Mouse (Mus musculus) thymus, postnatal 14 days (tissue): Measurements from ENCODE around the gene Parp8.

Experiments
- DNase-seq: peaks from one replicate; pipeline ENCODE4 v3.0.0; 2021

Parp8 gene

DNA sequence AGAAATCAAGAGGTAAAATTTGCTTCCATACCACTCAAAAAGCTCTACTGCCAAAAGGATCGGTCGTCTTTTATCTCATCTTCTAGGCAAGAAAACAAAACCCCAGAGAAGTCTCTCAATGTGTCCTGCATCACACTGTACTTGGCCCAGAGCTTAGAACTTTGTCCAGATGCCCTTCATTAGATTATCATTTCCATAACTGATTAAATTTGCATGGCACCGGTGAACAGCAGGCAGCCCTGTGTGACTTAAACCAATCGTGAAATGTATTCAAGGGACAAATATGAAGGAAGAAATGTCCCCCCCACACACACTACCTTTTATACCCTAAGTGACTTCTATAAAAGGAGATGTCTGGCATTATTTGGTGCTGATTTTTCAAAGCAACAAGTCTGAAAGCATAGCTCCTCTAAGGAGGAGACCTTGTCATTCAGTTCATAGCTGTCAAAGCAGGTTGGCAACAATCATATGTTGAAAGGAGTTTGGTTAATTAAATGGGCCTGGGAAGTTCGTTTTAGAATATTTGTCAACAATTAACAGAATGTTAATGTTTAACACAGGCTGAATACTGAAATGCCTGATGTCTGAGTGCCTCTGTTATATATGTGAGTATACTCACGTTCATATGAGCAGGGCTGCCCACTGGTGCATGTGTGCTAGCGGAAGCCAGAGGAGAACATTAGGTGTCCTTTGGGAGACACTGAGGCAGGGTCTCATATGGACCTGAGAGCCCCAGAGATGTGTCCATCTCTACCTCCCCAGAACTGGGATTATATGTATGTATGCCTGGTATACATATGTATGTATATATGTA lies 66.4 kb downstream of the Parp8 start:
- no peak for DNase-seq

DNA sequence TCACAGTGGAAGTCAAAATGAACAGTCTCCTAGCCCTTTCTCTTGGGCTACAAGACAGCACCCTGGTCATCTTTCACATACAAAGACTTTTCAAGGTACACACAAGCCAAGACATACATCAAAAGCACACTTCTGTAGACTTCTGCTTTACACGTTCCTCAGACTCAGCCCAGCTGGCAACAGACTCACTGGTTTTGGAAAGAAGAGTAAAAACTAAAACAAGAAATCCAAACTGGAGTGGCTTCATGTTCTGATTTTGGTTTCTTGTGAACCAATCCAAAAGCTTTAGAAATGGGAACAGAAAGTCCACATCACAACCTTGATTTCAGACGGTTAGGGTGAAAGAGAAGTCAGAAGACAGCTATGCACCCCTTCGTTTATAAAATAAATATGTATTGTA lies 67.8 kb downstream of the Parp8 start:
- DNase-seq, result no peak

DNA sequence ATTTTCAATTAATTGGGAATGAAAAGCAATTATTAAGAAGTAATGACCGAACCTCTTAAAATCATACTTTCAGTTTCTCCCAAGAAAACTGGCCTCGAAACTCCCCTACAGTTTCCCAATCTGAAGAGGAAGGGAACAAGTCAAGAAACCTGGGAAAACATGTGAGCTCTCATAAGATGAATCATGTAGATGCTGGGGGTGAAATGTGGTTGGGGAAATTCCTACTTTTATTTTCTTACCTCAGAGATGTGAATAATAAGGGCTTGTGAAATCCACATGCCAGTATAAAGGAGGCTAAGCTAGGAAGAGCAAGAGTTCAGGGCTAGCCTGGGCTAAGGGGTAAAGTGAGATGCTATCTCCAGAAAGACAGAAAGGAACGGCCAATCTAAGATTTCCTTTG lies 74.0 kb downstream of the Parp8 start:
- DNase-seq, result no peak

- DNase-seq, result no peak
Observed at GRCm38 (mm10) chr13:116949527-116949926, 75.8 kb downstream of the Parp8 start.

GRCm38 (mm10) chr13:116949056-116949455 lies 76.3 kb downstream of the Parp8 start:
- DNase-seq, result no peak

GRCm38 (mm10) chr13:116948299-116948659 lies 77.1 kb downstream of the Parp8 start:
- no peak for DNase-seq

DNA sequence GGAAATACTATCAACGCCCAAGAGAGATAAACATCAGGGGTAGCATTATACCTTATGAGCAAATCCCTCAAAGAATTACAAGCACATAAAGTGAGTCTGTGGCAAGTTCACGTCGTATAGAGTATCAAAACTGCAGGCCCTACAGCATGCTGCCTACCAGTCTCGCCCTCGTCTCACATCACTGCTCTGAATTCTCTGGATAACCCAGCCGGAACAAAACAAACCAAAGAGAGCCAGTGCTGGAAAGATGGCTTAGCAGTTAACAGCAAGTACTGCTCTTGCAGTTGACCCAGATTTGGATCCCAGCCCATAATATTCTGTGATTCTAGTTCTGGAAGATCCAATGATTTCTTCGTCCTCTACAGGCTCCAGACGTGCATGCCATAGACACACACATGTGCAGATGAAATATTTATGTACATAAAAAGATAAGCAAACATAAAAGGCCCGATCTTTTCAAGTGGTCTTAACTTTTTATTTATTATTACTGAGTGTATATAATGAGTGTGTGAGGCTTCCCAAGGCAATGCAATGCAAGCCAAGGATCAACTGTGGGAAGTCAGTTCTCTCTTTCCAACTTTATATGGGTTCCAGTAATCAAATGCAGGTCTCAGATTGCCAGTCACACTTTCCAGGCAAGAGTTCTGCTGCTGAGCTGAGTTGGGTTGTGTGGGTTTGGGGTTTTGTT lies 77.6 kb downstream of the Parp8 start:
- DNase-seq, result no peak

DNA sequence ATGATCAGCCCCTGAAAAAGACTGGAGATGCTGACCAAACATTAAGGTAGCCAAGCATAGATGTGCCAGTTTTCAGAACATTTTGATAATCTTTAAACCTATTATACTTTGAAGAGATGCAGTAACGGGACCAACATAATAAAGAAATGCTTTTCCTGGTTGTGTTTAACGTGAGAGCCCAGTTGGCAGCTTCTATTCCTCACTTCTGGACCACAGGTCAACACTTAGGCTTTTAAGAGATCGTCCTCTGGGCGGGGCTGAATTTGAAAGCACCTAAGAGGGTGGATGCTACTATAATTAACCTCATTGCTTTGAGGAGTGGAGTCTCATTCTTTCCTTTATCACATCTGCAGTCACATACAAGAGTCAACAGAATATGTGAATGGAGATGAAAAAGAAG lies 78.8 kb downstream of the Parp8 start:
- no peak for DNase-seq

GRCm38 (mm10) chr13:116941280-116942015 lies 83.9 kb downstream of the Parp8 start:
- DNase-seq, result no peak

DNA sequence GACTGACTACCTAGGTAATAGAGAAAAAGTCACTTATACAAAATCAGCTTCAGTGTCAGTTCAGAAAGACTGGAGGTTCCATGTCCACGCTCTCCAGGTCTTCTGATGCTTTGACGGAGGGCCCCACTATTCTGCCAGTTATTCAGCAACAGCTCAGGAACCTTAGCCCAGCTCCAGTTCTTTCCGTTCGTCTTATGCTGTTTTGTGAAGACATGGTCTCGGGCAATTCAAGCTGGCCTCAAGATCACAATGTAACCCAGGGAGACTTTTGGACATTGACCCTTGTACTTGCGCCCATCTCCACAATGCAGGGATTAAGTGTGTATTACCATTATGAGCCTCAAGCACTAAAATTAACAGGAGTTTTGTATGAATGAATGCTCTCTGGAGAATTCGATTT lies 84.6 kb downstream of the Parp8 start:
- no peak for DNase-seq

GRCm38 (mm10) chr13:116937019-116937418 lies 88.3 kb downstream of the Parp8 start:
- DNase-seq, result peak; percentile 16

DNA sequence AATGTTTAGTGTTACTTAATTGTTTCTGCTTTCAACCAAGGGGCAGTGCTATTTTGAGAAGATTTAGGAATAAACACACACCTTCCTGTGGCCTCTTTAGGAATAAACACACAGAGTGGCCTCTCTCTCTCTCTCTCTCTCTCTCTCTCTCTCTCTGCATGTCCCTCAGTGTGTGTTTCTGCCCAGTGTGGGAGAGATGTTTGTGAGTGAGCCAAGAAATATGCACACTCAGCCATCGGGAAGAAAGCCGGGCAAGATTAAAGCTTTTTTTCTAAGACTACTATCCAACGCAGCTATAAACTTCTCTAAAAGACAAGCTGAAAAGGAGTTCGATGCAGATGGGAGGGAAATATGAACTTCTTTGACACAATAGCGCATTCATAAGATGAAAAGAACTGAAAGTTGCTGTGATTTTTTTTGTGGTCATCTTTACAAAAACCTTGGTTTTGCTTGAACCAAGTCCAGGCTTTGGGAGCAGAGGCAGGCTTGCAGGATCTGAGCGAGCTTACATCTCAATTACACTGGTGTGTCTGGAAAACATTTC lies 107.9 kb downstream of the Parp8 start:
- DNase-seq, result no peak

GRCm38 (mm10) chr13:116908284-116908683 lies 117.1 kb downstream of the Parp8 start:
- DNase-seq, result no peak

DNA sequence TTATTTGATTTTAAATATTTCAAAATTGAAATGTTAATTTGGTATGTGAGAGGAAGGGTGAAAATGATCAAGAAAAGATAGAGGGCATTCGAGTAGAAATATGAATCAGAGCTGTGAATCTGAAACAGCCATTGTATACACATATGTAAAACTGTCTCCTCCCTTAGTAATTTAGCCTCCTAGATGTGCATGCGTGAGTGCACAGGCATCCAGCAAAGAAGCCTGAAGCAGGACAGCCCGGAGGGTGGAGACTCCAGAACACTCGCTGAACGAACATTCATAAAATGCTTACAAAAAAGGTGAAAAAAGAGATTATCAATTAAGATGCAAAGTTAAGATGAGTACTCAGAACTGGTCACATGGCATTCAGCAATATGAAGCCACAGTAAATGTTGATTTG lies 121.9 kb downstream of the Parp8 start:
- no peak for DNase-seq

GRCm38 (mm10) chr13:116898395-116898794 lies 126.9 kb downstream of the Parp8 start:
- no peak for DNase-seq

GRCm38 (mm10) chr13:116897711-116898110 lies 127.6 kb downstream of the Parp8 start:
- DNase-seq, result no peak

- DNase-seq, result no peak
Observed at GRCm38 (mm10) chr13:116884422-116884942, 140.9 kb downstream of the Parp8 start.

DNA sequence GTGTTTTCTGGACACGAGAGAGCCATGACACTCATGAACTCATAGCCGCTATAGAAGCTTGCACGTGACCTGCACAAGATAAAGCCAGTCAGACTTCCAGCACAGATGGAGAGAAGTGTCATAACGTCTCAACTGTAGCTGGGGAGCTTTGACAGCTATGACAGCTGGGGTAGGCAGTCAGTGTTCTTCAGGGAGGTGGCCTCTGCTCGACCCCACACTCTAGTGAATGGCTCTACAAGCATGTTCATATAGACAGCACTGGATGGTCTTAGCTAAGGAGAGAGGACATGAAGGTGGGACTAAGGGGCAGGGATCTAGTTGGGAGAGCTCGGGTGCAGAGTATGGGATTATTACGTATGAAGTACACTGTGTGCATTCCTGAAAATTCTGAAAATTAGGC lies 143.1 kb downstream of the Parp8 start:
- DNase-seq, result no peak

GRCm38 (mm10) chr13:116879580-116880192 lies 145.7 kb downstream of the Parp8 start:
- no peak for DNase-seq

- DNase-seq, result no peak
Observed at GRCm38 (mm10) chr13:116870221-116870620, 155.1 kb downstream of the Parp8 start.

GRCm38 (mm10) chr13:116843937-116844336 lies 181.4 kb downstream of the Parp8 start:
- no peak for DNase-seq

DNA sequence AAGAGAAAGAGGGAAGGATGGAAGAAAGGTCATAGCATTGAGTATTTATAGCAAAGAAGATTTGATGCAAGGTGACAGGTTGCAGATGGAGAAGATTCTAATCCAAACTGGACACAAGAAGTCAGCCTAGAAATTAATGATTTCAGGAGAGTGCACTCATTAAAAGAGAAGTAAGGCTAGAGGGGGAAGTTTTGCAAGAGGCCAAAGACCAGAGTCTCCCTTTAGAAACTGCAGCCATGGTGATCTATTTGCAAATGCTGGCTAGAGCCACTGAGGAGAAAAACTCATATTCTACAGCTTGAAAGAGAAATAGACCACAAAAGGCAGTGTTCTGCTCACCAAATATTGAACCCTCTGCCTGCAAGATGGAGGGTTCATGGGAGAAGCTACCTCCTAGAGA lies 194.4 kb downstream of the Parp8 start:
- no peak for DNase-seq

DNA sequence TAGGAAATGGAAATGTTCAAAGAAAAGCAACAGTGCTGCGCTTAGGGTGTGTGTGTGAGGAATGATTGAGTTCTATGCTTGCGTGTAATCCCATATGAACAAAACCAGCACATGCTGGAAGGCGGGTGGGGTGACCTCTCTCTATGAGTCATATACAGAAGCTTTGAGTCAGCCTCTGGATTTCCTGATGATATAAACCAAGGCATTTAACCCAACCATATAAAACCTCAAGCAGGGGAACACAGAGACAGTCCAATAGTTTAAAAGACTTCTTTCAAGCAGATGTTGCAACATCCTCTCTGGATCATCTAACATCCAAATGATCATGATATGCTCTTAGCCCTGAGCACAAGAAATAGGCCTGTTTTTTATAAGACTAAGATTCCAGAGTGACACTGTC lies 196.3 kb downstream of the Parp8 start:
- DNase-seq, result no peak
